Mouse (Mus musculus) embryonic facial prominence, embryonic 10.5 days (tissue): ENCODE measurements at regions not wholly inside any gene's neighbourhood (a gene's known extent, or its start where the extent isn't known, plus 50 kb on each side); places are given as distances from the start of the nearest gene placed in this dataset.

ENCODE experiments used
- DNase-seq: peaks from one replicate; pipeline ENCODE4 v3.0.0-alpha.2; 2017; ENCODE audit warnings: low spot score
- H3K27ac ChIP-seq: fragments of 300-500 bp; sonication (generic); replicated peaks from 2 replicates; pipeline ENCODE4 v1.5.1; 2016; ENCODE audit warnings: mild to moderate bottlenecking
- H3K27me3 ChIP-seq: fragments of 300-500 bp; sonication (generic); replicated peaks from 2 replicates; pipeline ENCODE4 v1.6.1; 2016; ENCODE audit warnings: low read depth, mild to moderate bottlenecking; ENCODE audit not compliant: poor library complexity, severe bottlenecking
- H3K36me3 ChIP-seq: fragments of 300-500 bp; sonication (generic); replicated peaks from 2 replicates; pipeline ENCODE4 v1.6.1; 2016; ENCODE audit warnings: mild to moderate bottlenecking, moderate library complexity
- H3K4me1 ChIP-seq: fragments of 300-500 bp; sonication (generic); 2 replicates; pipeline ENCODE4 v1.6.1; 2016
- H3K4me3 ChIP-seq: fragments of 300-500 bp; sonication (generic); 2 replicates; pipeline ENCODE4 v1.5.1; 2016; ENCODE audit warnings: mild to moderate bottlenecking, moderate library complexity
- H3K9me3 ChIP-seq: fragments of 300-500 bp; sonication (generic); 2 replicates; pipeline ENCODE4 v1.6.1; 2016; ENCODE audit warnings: mild to moderate bottlenecking
- WGBS: fragments of 180-500 bp; shearing (Covaris S2); methylation state at CpG from one replicate; pipeline ENCODE4 v1.1.7; 2016; 5-methylcytosine and 5-hydroxymethylcytosine counted together

GRCm38 (mm10) chr10:120726369-120726768, 172.5 kb downstream of the Msrb3 start:
- no peak overlapping the region for H3K4me3 ChIP-seq
- no peak overlapping the region for H3K27ac ChIP-seq
- peaks cover 27% of the 10 kb centered on the region for H3K27me3 ChIP-seq
- H3K4me1 ChIP-seq: peaks cover 24% of the 10 kb centered on the region
- 0 out of 2 replicates have a peak, but pooled peaks cover 2% of the 10 kb centered on the region for H3K9me3 ChIP-seq
- no peak for DNase-seq
- H3K36me3 ChIP-seq: no peaks in the 10 kb centered on the region
- 88% methylated on average over 1 of the region's 1 CpGs for WGBS

GRCm38 (mm10) chr10:120721956-120722532, 176.9 kb downstream of the Msrb3 start:
- 1% methylated on average over 15 of the region's 15 CpGs for WGBS
- Histone ChIP-seq H3K36me3 (no peaks in the 10 kb centered on the region), H3K27me3 (peaks cover 27% of the 10 kb centered on the region), H3K4me3 (peak overlapping the region; percentile 53), H3K27ac (peak overlapping the region; percentile 45), H3K9me3 (no peaks in the 10 kb centered on the region), H3K4me1 (peaks cover 58% of the 10 kb centered on the region)
- DNase-seq: peak; percentile 53

- 21% methylated on average over 3 of the region's 3 CpGs for WGBS
- H3K27ac ChIP-seq: peak overlapping the region; percentile 57
- DNase-seq: no peak
- H3K9me3 ChIP-seq: no peaks in the 10 kb centered on the region
- peaks cover 67% of the 10 kb centered on the region for H3K4me1 ChIP-seq
- no peak overlapping the region for H3K4me3 ChIP-seq
- peaks cover 27% of the 10 kb centered on the region for H3K27me3 ChIP-seq
- H3K36me3 ChIP-seq: no peaks in the 10 kb centered on the region
These were observed 177.9 kb downstream of the Msrb3 start for GRCm38 (mm10) chr10:120720981-120721380.

GRCm38 (mm10) chr10:120720061-120720460, 178.8 kb downstream of the Msrb3 start:
- Histone ChIP-seq H3K36me3 (no peaks in the 10 kb centered on the region), H3K4me3 (no peak overlapping the region), H3K4me1 (peaks cover 67% of the 10 kb centered on the region), H3K27ac (peak overlapping the region; percentile 82), H3K9me3 (no peaks in the 10 kb centered on the region), H3K27me3 (peaks cover 27% of the 10 kb centered on the region)
- DNase-seq: peak; percentile 65
- 6% methylated on average over 3 of the region's 3 CpGs for WGBS

GRCm38 (mm10) chr10:120717159-120717567, 181.7 kb downstream of the Msrb3 start:
- H3K27ac ChIP-seq: peak overlapping the region; percentile 59
- H3K4me1 ChIP-seq: peaks cover 56% of the 10 kb centered on the region
- H3K27me3 ChIP-seq: peaks cover 4% of the 10 kb centered on the region
- no peaks in the 10 kb centered on the region for H3K36me3 ChIP-seq
- peak; percentile 54 for DNase-seq
- 57% methylated on average over 11 of the region's 11 CpGs for WGBS
- H3K4me3 ChIP-seq: no peak overlapping the region
- H3K9me3 ChIP-seq: no peaks in the 10 kb centered on the region

GRCm38 (mm10) chr10:120716391-120716790, 182.5 kb downstream of the Msrb3 start:
- Histone ChIP-seq H3K4me3 (no peak overlapping the region), H3K4me1 (peaks cover 48% of the 10 kb centered on the region), H3K27ac (peak overlapping the region; percentile 59), H3K27me3 (no peaks in the 10 kb centered on the region), H3K9me3 (no peaks in the 10 kb centered on the region), H3K36me3 (no peaks in the 10 kb centered on the region)
- peak; percentile 27 for DNase-seq
- 73% methylated on average over 6 of the region's 6 CpGs for WGBS

- no peaks in the 10 kb centered on the region for H3K9me3 ChIP-seq
- no peaks in the 10 kb centered on the region for H3K36me3 ChIP-seq
- peak overlapping the region; percentile 36 for H3K4me3 ChIP-seq
- no peaks in the 10 kb centered on the region for H3K27me3 ChIP-seq
- peaks cover 40% of the 10 kb centered on the region for H3K4me1 ChIP-seq
- WGBS: 11% methylated on average over 20 of the region's 20 CpGs
- H3K27ac ChIP-seq: peak overlapping the region; percentile 85
- DNase-seq: peak; percentile 82
These were observed 190.8 kb downstream of the Msrb3 start for GRCm38 (mm10) chr10:120707771-120708750.

- Histone ChIP-seq H3K27ac (peak overlapping the region; percentile 85), H3K27me3 (no peaks in the 10 kb centered on the region), H3K4me1 (peaks cover 43% of the 10 kb centered on the region), H3K36me3 (no peaks in the 10 kb centered on the region), H3K9me3 (no peaks in the 10 kb centered on the region), H3K4me3 (no peak overlapping the region)
- WGBS: 11% methylated on average over 7 of the region's 7 CpGs
- no peak for DNase-seq
These were observed 192.1 kb downstream of the Msrb3 start for GRCm38 (mm10) chr10:120706684-120707290.

- peaks cover 33% of the 10 kb centered on the region for H3K4me1 ChIP-seq
- DNase-seq: peak; percentile 82
- H3K36me3 ChIP-seq: no peaks in the 10 kb centered on the region
- no peak overlapping the region for H3K4me3 ChIP-seq
- H3K9me3 ChIP-seq: no peaks in the 10 kb centered on the region
- no peaks in the 10 kb centered on the region for H3K27me3 ChIP-seq
- WGBS: 33% methylated on average over 11 of the region's 11 CpGs
- H3K27ac ChIP-seq: no peak overlapping the region
These were observed 197.1 kb downstream of the Msrb3 start for GRCm38 (mm10) chr10:120701833-120702232.

GRCm38 (mm10) chr10:120697275-120697856, 201.5 kb downstream of the Msrb3 start:
- H3K27ac ChIP-seq: peak overlapping the region; percentile 84
- peak overlapping the region; percentile 32 for H3K4me3 ChIP-seq
- H3K36me3 ChIP-seq: no peaks in the 10 kb centered on the region
- peaks cover 52% of the 10 kb centered on the region for H3K4me1 ChIP-seq
- no peaks in the 10 kb centered on the region for H3K9me3 ChIP-seq
- peaks cover 33% of the 10 kb centered on the region for H3K27me3 ChIP-seq
- peak; percentile 73 for DNase-seq
- WGBS: 6% methylated on average over 16 of the region's 16 CpGs

GRCm38 (mm10) chr10:120696481-120696880, 202.4 kb downstream of the Msrb3 start:
- Histone ChIP-seq H3K4me1 (peaks cover 54% of the 10 kb centered on the region), H3K27ac (0 out of 2 replicates have a peak overlapping the region, but pooled peaks have one; percentile 14), H3K9me3 (no peaks in the 10 kb centered on the region), H3K4me3 (no peak overlapping the region), H3K27me3 (peaks cover 33% of the 10 kb centered on the region), H3K36me3 (no peaks in the 10 kb centered on the region)
- no peak for DNase-seq
- WGBS: 61% methylated on average over 2 of the region's 2 CpGs

GRCm38 (mm10) chr10:120694472-120694871, 204.4 kb downstream of the Msrb3 start:
- WGBS: 17% methylated on average over 18 of the region's 18 CpGs
- Histone ChIP-seq H3K4me1 (peaks cover 59% of the 10 kb centered on the region), H3K36me3 (no peaks in the 10 kb centered on the region), H3K27ac (peak overlapping the region; percentile 8; the same call in 1 of the 2 replicates), H3K9me3 (no peaks in the 10 kb centered on the region), H3K4me3 (0 out of 2 replicates have a peak overlapping the region, but pooled peaks have one; percentile 8), H3K27me3 (peaks cover 33% of the 10 kb centered on the region)
- DNase-seq: peak; percentile 63
